Mouse (Mus musculus): Measurements from ENCODE around the gene Pou2f2.

DNA sequence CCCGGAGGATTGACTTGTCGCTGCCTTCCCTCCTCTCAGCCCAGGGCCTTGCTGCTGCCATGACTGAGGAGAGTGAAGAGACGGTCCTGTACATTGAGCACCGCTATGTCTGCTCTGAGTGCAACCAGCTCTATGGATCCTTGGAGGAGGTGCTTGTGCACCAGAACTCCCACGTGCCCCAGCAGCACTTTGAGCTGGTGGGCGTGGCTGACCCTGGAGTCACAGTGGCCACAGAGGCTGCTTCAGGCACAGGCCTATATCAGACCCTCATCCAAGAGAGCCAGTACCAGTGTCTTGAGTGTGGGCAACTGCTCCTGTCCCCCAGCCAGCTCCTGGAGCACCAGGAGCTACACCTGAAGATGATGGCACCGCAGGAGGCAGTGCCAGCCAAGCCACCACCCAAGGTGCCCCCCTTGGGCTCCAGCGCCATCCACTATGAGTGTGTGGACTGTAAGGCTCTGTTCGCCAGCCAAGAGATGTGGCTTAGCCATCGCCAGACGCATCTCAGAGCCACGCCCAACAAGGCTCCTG is 100.0 kb downstream of the Pou2f2 start:
- no peak for TF ChIP-seq EP300 (optimal IDR thresholded peaks at IDR 0.05)
- no peak for TF ChIP-seq CTCF (IDR thresholded peaks at IDR 0.05; ENCODE audit: low read depth)
